Mouse (Mus musculus) G1E (cell line): ENCODE data around the gene Mcrip2. TPM values are rescaled to one million over a fixed set of nuclear protein-coding genes. Genes with fewer than 3 reads are reported as not detected.
"Not testable (repeated sequence)": the region's sequence is repeated elsewhere in the genome, so short reads cannot be mapped to it uniquely, and the experiment has no call there.

Experiments
- ATAC-seq: 2 replicates; pipeline ENCODE4 v1.8.0; 2016; ENCODE audit warnings: mild to moderate bottlenecking; ENCODE audit not compliant: insufficient number of reproducible peaks, poor library complexity, low FRiP score, severe bottlenecking; ENCODE audit errors: extremely low read depth
- DNase-seq: peaks from one replicate; pipeline ENCODE4 v3.0.0; 2012; ENCODE audit warnings: low spot score
- H3K27me3 ChIP-seq: 2 replicates; pipeline ENCODE4 v1.6.1; 2012; ENCODE audit warnings: mild to moderate bottlenecking, low read length, inconsistent platforms; ENCODE audit not compliant: insufficient read depth
- H3K36me3 ChIP-seq: replicated peaks from 2 replicates; pipeline ENCODE3; 2012; ENCODE audit warnings: mild to moderate bottlenecking, inconsistent platforms
- H3K4me1 ChIP-seq: 2 replicates; pipeline ENCODE4 v1.6.1; 2012; ENCODE audit warnings: low read depth, low read length, inconsistent platforms, mixed read lengths; ENCODE audit not compliant: insufficient read depth
- H3K4me3 ChIP-seq: 2 replicates; pipeline ENCODE4 v1.5.1; 2012; ENCODE audit warnings: low read depth, mild to moderate bottlenecking, inconsistent platforms, low read length, moderate library complexity, mixed read lengths
- H3K9me3 ChIP-seq: replicated peaks from 2 replicates; pipeline ENCODE4 v1.6.1; 2012; ENCODE audit warnings: inconsistent platforms
- CTCF ChIP-seq: IDR thresholded peaks from 2 replicates; pipeline ENCODE4 v1.5.1; 2012; ENCODE audit warnings: low read depth, low read length, inconsistent platforms, mixed read lengths
- GATA1 ChIP-seq: IDR thresholded peaks from 2 replicates; pipeline ENCODE4 v1.6.1; 2012; ENCODE audit warnings: borderline replicate concordance, low read length, inconsistent platforms, mixed read lengths
- GATA2 ChIP-seq: IDR thresholded peaks from 2 replicates; pipeline ENCODE4 v1.6.1; 2012; ENCODE audit warnings: low read depth, low read length, inconsistent platforms, borderline replicate concordance
- POLR2AphosphoS5 ChIP-seq: IDR thresholded peaks from 2 replicates; pipeline ENCODE4 v1.6.1; 2012; ENCODE audit warnings: low read depth, low read length, inconsistent platforms; ENCODE audit not compliant: insufficient replicate concordance
- TAL1 ChIP-seq: conservative IDR thresholded peaks from 2 replicates; pipeline ENCODE4 v1.6.1; 2012; ENCODE audit warnings: low read depth, low read length, inconsistent platforms, mixed read lengths
- polyA plus RNA-seq: library from polyadenylated mRNA; stranded (reverse); fragments of >175 nt; gene quantifications from 2 replicates; pipeline ENCODE4 v1.2.3, GENCODE M21; 2012
- total RNA-seq, 2 experiments: library from RNA; stranded (forward) in 1 of 2; stranded (reverse) in 1 of 2; fragments of 200-1000 nt in 1 of 2; fragments of >200 nt in 1 of 2; fragmentation: Nextera tagmentation in 1 of 2; gene quantifications; 2 replicates each; pipeline ENCODE4 v1.2.3; 2014 to 2017

Mcrip2 gene
- total and polyA plus RNA-seq, 3 experiments, result 4.4 to 77.6 (median 8.7) TPM

GRCm38 (mm10) chr17:25875171-25876136 lies 6.9 kb upstream of the Mcrip2 start:
- H3K36me3 ChIP-seq, result peaks cover 40% of the 10 kb centered on the region
- peaks cover 36% of the 10 kb centered on the region for H3K4me1 ChIP-seq
- H3K27me3 ChIP-seq, result no peaks in the 10 kb centered on the region; the same call in 1 of the 2 replicates
- peak overlapping the region; percentile 93 for H3K4me3 ChIP-seq
- ATAC-seq (peak; percentile 51), DNase-seq (peak; percentile 88)
- TF ChIP-seq GATA2, result no peak
- TF ChIP-seq POLR2AphosphoS5, result no peak
- TF ChIP-seq CTCF, result no peak
- no peak for TF ChIP-seq GATA1
- TF ChIP-seq TAL1, result no peak
- H3K9me3 ChIP-seq, result no peaks in the 10 kb centered on the region

DNA sequence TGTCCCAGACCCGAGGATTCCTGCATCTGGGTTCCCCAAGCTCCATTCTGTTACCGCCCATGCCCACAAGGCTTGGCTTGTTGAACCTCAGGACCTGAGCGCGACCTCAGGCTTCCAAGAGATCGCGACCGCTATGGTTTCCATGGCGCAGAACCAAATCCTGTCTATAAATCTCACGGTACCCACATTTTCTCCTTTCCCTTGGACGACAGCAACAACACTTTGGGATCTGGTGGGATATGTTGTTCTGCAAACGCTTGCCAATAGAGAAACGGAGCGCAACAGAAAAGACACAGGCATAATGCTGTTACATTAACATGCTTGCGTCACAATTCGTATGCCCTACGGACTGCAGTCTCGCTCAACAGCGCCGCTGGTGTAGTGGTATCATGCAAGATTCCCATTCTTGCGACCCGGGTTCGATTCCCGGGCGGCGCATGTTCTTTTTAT lies 6.2 kb upstream of the Mcrip2 start, which contains the start of gene Mettl26:
TSS of gene Mettl26 (plus strand) at position 354 of the 450 bp plus-strand sequence.
- peaks cover 36% of the 10 kb centered on the region for H3K4me1 ChIP-seq
- TF ChIP-seq TAL1 (no peak), GATA2 (no peak), GATA1 (no peak), CTCF (no peak), POLR2AphosphoS5 (no peak)
- ATAC-seq, result peak; percentile 58; the same call in 1 of the 2 replicates

GRCm38 (mm10) chr17:25874148-25874720 lies 5.7 kb upstream of the Mcrip2 start:
- Histone ChIP-seq H3K36me3 (peaks cover 28% of the 10 kb centered on the region), H3K9me3 (no peaks in the 10 kb centered on the region), H3K4me3 (peak overlapping the region; percentile 93), H3K27me3 (no peaks in the 10 kb centered on the region; the same call in 1 of the 2 replicates), H3K4me1 (peaks cover 39% of the 10 kb centered on the region)
- no peak for DNase-seq
- no peak for ATAC-seq
- TF ChIP-seq POLR2AphosphoS5 (no peak), GATA1 (no peak), GATA2 (no peak), TAL1 (no peak)

More for the DNA sequence above, 6.2 kb upstream of the Mcrip2 start, which contains the start of gene Mettl26:
- Histone ChIP-seq H3K9me3 (no peaks in the 10 kb centered on the region), H3K36me3 (peaks cover 33% of the 10 kb centered on the region), H3K27me3 (no peaks in the 10 kb centered on the region; the same call in 1 of the 2 replicates), H3K4me3 (peak within 1 kb of the TSS; percentile 93)
- DNase-seq, result peak; percentile 69

- ATAC-seq (no peak), DNase-seq (no peak)
- Histone ChIP-seq H3K4me1 (peaks cover 45% of the 10 kb centered on the region), H3K36me3 (peaks cover 21% of the 10 kb centered on the region), H3K9me3 (no peaks in the 10 kb centered on the region), H3K4me3 (peak overlapping the region; percentile 93; the same call in 1 of the 2 replicates), H3K27me3 (no peaks in the 10 kb centered on the region; the same call in 1 of the 2 replicates)
- TF ChIP-seq TAL1, result no peak
- TF ChIP-seq CTCF, result no peak
- TF ChIP-seq GATA2, result no peak
- TF ChIP-seq GATA1, result no peak
- no peak for TF ChIP-seq POLR2AphosphoS5
These were observed 5.0 kb upstream of the Mcrip2 start for GRCm38 (mm10) chr17:25873405-25874147.

DNA sequence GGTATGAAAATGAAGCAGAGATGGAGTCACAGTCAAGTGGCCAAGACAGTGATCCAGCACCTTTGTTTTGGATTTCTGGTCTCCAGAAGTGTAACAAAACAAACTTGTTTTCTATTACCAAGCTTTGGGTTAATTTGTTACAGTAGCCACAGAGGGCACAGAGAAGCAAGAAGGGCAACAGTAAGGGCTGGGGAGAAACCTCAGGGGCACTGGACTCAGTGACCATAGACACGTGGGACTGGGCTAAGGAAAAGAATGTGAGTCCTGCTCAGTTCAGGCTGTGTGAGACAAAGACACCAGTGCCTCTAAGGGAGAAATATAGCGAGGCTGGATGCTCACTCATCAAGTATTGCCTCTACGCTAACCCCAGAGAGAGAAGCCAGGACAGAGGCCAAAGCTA lies 4.1 kb upstream of the Mcrip2 start:
- ATAC-seq (no peak), DNase-seq (no peak)
- peaks cover 12% of the 10 kb centered on the region for H3K36me3 ChIP-seq
- H3K9me3 ChIP-seq, result no peaks in the 10 kb centered on the region
- no peaks in the 10 kb centered on the region; the same call in 1 of the 2 replicates for H3K27me3 ChIP-seq
- TF ChIP-seq POLR2AphosphoS5 (no peak), GATA2 (no peak), GATA1 (no peak), TAL1 (no peak), CTCF (no peak)
- H3K4me1 ChIP-seq, result peaks cover 54% of the 10 kb centered on the region
- no peak overlapping the region for H3K4me3 ChIP-seq

DNA sequence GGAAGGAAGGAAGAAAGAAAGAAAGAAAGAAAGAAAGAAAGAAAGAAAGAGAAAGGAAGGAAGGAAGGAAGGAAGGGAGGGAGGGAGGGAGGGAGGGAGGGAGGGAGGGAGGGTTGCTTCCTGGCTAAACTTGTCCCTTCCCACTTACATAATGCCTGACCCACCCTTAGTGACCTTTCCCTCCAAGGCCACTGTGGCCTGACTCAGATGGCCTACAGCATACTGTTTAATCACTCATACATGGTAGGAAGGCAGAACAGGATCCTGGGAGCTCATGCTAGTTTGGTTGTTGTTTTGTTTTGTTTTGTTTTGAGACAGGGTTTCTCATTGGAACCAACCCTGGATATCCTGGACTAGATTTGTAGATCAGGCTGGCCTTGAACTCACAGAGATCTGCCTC lies 3.0 kb upstream of the Mcrip2 start:
- H3K9me3 ChIP-seq, H3K36me3 ChIP-seq, H3K27me3 ChIP-seq, ATAC-seq, DNase-seq, H3K4me3 ChIP-seq: not testable (repeated sequence)
- peaks cover 57% of the 10 kb centered on the region for H3K4me1 ChIP-seq
